Mouse (Mus musculus): ENCODE measurements at regions not wholly inside any gene's neighbourhood (a gene's known extent, or its start where the extent isn't known, plus 50 kb on each side); places are given as distances from the start of the nearest gene placed in this dataset.

GRCm38 (mm10) chr10:74722971-74723370 lies 244.0 kb upstream of the Gnaz start:
- no peak for DNase-seq (ENCODE audit: low spot score)
- intact Hi-C loops (cut with DNase I) = no loop called here

GRCm38 (mm10) chr10:74749446-74749845 lies 217.5 kb upstream of the Gnaz start:
- DNase-seq (ENCODE audit: low spot score) = no peak
- intact Hi-C loops (cut with DNase I) = no loop called here

GRCm38 (mm10) chr10:74750879-74751278 lies 216.1 kb upstream of the Gnaz start:
- intact Hi-C loops (cut with DNase I) = no loop called here
- DNase-seq (ENCODE audit: low spot score) = no peak

DNA sequence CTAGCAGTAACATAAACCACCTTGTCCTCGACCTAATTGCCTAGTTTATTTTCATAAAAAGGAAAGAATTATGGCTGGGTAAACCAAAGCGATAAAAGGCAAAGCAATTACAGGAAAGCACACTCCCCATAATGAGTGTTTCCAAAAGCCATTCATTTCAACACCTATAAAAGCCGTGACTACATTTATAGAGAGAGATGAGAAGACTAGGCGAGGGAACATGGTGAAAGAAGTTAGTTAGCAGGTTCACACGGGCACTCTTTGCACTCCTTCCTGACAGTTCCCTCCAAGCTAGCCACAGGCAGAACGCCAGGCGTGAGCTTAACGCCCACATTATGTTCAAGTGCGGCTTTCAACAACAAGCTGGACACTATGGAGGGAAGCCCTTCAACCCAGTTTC lies 206.2 kb upstream of the Gnaz start:
- no peak for DNase-seq (ENCODE audit: low spot score)
- intact Hi-C loops (cut with DNase I) = no loop called here

DNA sequence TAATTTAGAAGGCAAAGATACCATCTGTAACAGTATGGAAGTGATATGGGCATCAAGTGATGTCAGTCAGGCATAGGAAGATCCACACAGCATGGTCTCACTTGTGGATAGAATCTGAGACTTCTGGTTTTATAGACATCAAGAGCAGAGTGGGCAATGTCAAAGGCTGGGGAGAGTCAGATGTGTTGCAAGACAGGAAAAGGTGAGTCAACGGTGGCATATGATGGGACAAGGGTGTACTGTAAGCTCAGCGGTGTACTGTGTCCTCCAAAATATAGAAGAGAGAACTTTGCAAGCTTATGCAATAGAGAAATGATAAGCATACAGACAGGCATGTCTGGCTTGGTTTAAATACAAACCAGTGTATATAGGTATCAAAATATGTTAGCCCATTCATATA lies 177.7 kb upstream of the Gnaz start:
- intact Hi-C loops (cut with DNase I) = no loop called here
- DNase-seq (ENCODE audit: low spot score) = no peak

GRCm38 (mm10) chr10:74789987-74790386 lies 177.0 kb upstream of the Gnaz start:
- intact Hi-C loops (cut with DNase I) = no loop called here
- no peak for DNase-seq (ENCODE audit: low spot score)

DNA sequence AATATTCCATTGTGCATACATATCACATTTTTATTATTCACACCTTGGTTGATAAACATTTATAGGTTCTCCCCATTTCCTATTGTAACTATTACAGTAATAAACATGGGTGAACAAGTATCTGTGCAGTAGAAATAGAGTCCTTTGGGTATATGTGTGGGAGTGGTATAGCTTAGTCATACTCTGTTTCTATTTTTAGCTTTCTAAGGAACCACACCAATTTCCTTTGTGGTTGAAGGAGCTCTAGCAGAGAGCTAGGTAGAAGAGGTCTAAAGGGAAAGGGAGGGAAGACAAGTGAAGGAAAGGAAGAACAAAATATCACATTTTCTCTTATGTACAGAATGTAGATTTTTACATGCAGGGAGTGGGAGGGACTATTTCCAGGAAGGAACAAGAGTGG lies 143.6 kb upstream of the Gnaz start:
- no peak for DNase-seq (ENCODE audit: low spot score)
- intact Hi-C loops (cut with DNase I) = no loop called here

DNA sequence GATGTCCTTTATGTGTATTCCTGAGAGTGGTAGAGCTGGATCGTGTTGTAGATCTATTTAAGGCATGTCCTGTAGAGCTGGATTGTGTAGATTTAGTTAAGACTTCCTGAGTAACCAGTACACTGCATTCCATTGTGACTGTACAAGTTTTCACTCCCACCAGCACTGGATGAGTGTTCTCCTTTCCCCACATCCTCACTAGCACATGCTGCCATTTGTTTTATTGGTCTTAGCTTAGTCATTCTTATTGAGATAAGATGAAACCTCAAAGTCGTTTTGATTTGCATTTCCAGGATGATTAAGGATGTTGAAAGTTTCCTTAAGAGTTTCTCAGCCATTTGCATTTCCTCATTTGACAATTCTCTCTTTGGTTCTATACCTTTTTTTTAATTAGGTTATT lies 132.6 kb upstream of the Gnaz start:
- intact Hi-C loops (cut with DNase I) = no loop called here
- no peak for DNase-seq (ENCODE audit: low spot score)

DNA sequence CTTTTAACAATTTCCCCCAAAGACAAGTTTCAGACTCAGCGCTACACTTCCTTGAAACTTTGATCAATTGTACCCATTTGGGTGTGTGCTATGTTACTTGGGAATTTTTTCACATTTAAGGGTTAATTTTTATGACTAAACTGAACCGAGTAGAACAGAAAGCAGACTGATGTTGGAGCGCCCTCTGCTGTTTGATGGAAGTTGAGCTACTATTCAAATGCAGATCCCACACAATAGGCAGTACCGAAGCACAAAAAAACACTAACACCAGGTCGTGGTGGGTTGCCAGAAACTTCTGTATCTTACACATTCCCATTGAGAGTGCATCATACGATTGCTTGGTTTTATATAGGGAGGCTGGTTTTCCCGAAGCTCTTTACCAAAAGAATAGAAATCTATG lies 118.6 kb upstream of the Gnaz start:
- intact Hi-C loops (cut with DNase I) = loop anchor here (10.0 kb wide), 1 partner anchor 384 kb away; no protein-coding TSS in a partner anchor
- DNase-seq (ENCODE audit: low spot score) = no peak

- intact Hi-C loops (cut with DNase I) = no loop called here
- DNase-seq (ENCODE audit: low spot score) = no peak
These were observed 111.8 kb upstream of the Gnaz start for GRCm38 (mm10) chr10:74854991-74855664.
